Mouse (Mus musculus): ENCODE results near the gene Sncg. TPM values are rescaled to one million over a fixed set of nuclear protein-coding genes. Genes with fewer than 3 reads are reported as not detected.

The Sncg gene
- total and polyA plus RNA-seq, 3 experiments = 0.27 TPM; not detected in 2

- peaks cover 13% of the 10 kb centered on the region; the same call in 1 of the 2 replicates for H3K27me3 ChIP-seq (ENCODE audit: insufficient read depth, low read length)
- peaks cover 12% of the 10 kb centered on the region for H3K4me1 ChIP-seq (ENCODE audit: insufficient read depth, low read depth, low read length)
- ATAC-seq (ENCODE audit: extremely low read depth, insufficient number of reproducible peaks, low FRiP score, poor library complexity, severe bottlenecking) = peak; percentile 48; the same call in 1 of the 2 replicates
- no peak overlapping the region; the same call in 1 of the 2 replicates for H3K4me3 ChIP-seq (ENCODE audit: low read depth, low read length)
- peaks cover 5% of the 10 kb centered on the region for H3K9me3 ChIP-seq (replicated peaks)
- TF ChIP-seq CTCF (IDR thresholded peaks at IDR 0.05; ENCODE audit: low read depth, low read length) = no peak
- no peak for TF ChIP-seq GATA2 (IDR thresholded peaks at IDR 0.05; ENCODE audit: borderline replicate concordance, low read depth, low read length)
- no peak for TF ChIP-seq TAL1 (conservative IDR thresholded peaks at IDR 0.05; ENCODE audit: low read depth, low read length)
- TF ChIP-seq GATA1 (IDR thresholded peaks at IDR 0.05; ENCODE audit: borderline replicate concordance, low read length) = no peak
- TF ChIP-seq POLR2AphosphoS5 (IDR thresholded peaks at IDR 0.05; ENCODE audit: insufficient replicate concordance, low read depth, low read length) = no peak
- no peak for DNase-seq (ENCODE audit: low spot score)
- no peaks in the 10 kb centered on the region for H3K36me3 ChIP-seq (replicated peaks)
Measured at GRCm38 (mm10) chr14:34363490-34364253, 10.9 kb downstream of the Sncg start.

GRCm38 (mm10) chr14:34362726-34363445 is 11.7 kb downstream of the Sncg start:
- no peak overlapping the region for H3K4me3 ChIP-seq (ENCODE audit: low read depth, low read length)
- no peak for DNase-seq (ENCODE audit: low spot score)

GRCm38 (mm10) chr14:34362135-34362534 is 12.5 kb downstream of the Sncg start:
- Histone ChIP-seq H3K36me3 (replicated peaks) (no peaks in the 10 kb centered on the region), H3K9me3 (replicated peaks) (peaks cover 5% of the 10 kb centered on the region), H3K4me3 (ENCODE audit: low read depth, low read length) (no peak overlapping the region), H3K27me3 (ENCODE audit: insufficient read depth, low read length) (peaks cover 19% of the 10 kb centered on the region; the same call in 1 of the 2 replicates), H3K4me1 (ENCODE audit: insufficient read depth, low read depth, low read length) (peaks cover 12% of the 10 kb centered on the region)
- DNase-seq (ENCODE audit: low spot score) (no peak), ATAC-seq (ENCODE audit: extremely low read depth, insufficient number of reproducible peaks, low FRiP score, poor library complexity, severe bottlenecking) (no peak)
- TF ChIP-seq CTCF (IDR thresholded peaks at IDR 0.05; ENCODE audit: low read depth, low read length) (no peak), GATA2 (IDR thresholded peaks at IDR 0.05; ENCODE audit: borderline replicate concordance, low read depth, low read length) (no peak), TAL1 (conservative IDR thresholded peaks at IDR 0.05; ENCODE audit: low read depth, low read length) (no peak), GATA1 (IDR thresholded peaks at IDR 0.05; ENCODE audit: borderline replicate concordance, low read length) (no peak), POLR2AphosphoS5 (IDR thresholded peaks at IDR 0.05; ENCODE audit: insufficient replicate concordance, low read depth, low read length) (no peak)

More at GRCm38 (mm10) chr14:34362726-34363445, 11.7 kb downstream of the Sncg start:
- Histone ChIP-seq H3K27me3 (ENCODE audit: insufficient read depth, low read length) (peaks cover 14% of the 10 kb centered on the region; the same call in 1 of the 2 replicates), H3K9me3 (replicated peaks) (peaks cover 5% of the 10 kb centered on the region), H3K4me1 (ENCODE audit: insufficient read depth, low read depth, low read length) (peaks cover 12% of the 10 kb centered on the region), H3K36me3 (replicated peaks) (no peaks in the 10 kb centered on the region)
- no peak for ATAC-seq (ENCODE audit: extremely low read depth, insufficient number of reproducible peaks, low FRiP score, poor library complexity, severe bottlenecking)
- TF ChIP-seq GATA1 (IDR thresholded peaks at IDR 0.05; ENCODE audit: borderline replicate concordance, low read length) = no peak
- TF ChIP-seq POLR2AphosphoS5 (IDR thresholded peaks at IDR 0.05; ENCODE audit: insufficient replicate concordance, low read depth, low read length) = no peak
- TF ChIP-seq GATA2 (IDR thresholded peaks at IDR 0.05; ENCODE audit: borderline replicate concordance, low read depth, low read length) = no peak
- TF ChIP-seq CTCF (IDR thresholded peaks at IDR 0.05; ENCODE audit: low read depth, low read length) = no peak
- no peak for TF ChIP-seq TAL1 (conservative IDR thresholded peaks at IDR 0.05; ENCODE audit: low read depth, low read length)

- Histone ChIP-seq H3K4me3 (ENCODE audit: low read depth, low read length) (no peak overlapping the region), H3K27me3 (ENCODE audit: insufficient read depth, low read length) (peaks cover 31% of the 10 kb centered on the region), H3K9me3 (replicated peaks) (peaks cover 1% of the 10 kb centered on the region), H3K4me1 (ENCODE audit: insufficient read depth, low read depth, low read length) (peaks cover 14% of the 10 kb centered on the region), H3K36me3 (replicated peaks) (no peaks in the 10 kb centered on the region)
- DNase-seq (ENCODE audit: low spot score) (no peak), ATAC-seq (ENCODE audit: extremely low read depth, insufficient number of reproducible peaks, low FRiP score, poor library complexity, severe bottlenecking) (no peak)
- TF ChIP-seq POLR2AphosphoS5 (IDR thresholded peaks at IDR 0.05; ENCODE audit: insufficient replicate concordance, low read depth, low read length) (no peak), GATA1 (IDR thresholded peaks at IDR 0.05; ENCODE audit: borderline replicate concordance, low read length) (no peak), TAL1 (conservative IDR thresholded peaks at IDR 0.05; ENCODE audit: low read depth, low read length) (no peak), CTCF (IDR thresholded peaks at IDR 0.05; ENCODE audit: low read depth, low read length) (no peak), GATA2 (IDR thresholded peaks at IDR 0.05; ENCODE audit: borderline replicate concordance, low read depth, low read length) (no peak)
Measured at GRCm38 (mm10) chr14:34360251-34360650, 14.3 kb downstream of the Sncg start.

GRCm38 (mm10) chr14:34359676-34360244 is 14.8 kb downstream of the Sncg start:
- ATAC-seq (ENCODE audit: extremely low read depth, insufficient number of reproducible peaks, low FRiP score, poor library complexity, severe bottlenecking) (no peak), DNase-seq (ENCODE audit: low spot score) (no peak)
- TF ChIP-seq CTCF (IDR thresholded peaks at IDR 0.05; ENCODE audit: low read depth, low read length) = no peak
- TF ChIP-seq GATA2 (IDR thresholded peaks at IDR 0.05; ENCODE audit: borderline replicate concordance, low read depth, low read length) = no peak
- no peak for TF ChIP-seq TAL1 (conservative IDR thresholded peaks at IDR 0.05; ENCODE audit: low read depth, low read length)
- TF ChIP-seq GATA1 (IDR thresholded peaks at IDR 0.05; ENCODE audit: borderline replicate concordance, low read length) = no peak
- TF ChIP-seq POLR2AphosphoS5 (IDR thresholded peaks at IDR 0.05; ENCODE audit: insufficient replicate concordance, low read depth, low read length) = no peak
- Histone ChIP-seq H3K9me3 (replicated peaks) (no peaks in the 10 kb centered on the region), H3K27me3 (ENCODE audit: insufficient read depth, low read length) (peaks cover 35% of the 10 kb centered on the region), H3K4me3 (ENCODE audit: low read depth, low read length) (no peak overlapping the region), H3K4me1 (ENCODE audit: insufficient read depth, low read depth, low read length) (peaks cover 17% of the 10 kb centered on the region), H3K36me3 (replicated peaks) (no peaks in the 10 kb centered on the region)

Measured in G1E (cell line).